27 mouse cellular contexts compared by ENCODE assay signal in the genomic region with DNA sequence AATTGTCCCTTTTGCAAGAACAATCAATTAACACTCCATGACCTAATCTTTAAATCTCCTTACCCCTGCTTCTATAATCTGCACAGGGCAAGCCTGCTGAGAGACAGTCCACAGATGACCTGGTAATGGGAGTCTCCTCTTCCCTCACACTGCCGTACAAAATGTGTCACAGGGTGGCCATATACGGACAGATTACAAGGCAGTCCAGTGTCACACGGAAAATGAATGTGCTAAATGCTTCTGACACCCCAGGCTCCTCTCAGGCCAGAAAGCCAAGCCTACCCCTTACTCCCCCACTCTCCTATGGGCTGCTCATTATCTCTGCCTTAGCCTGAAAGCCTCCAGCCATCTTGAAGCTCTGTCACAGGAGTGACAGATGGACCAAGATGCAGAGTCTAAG. TPM values are rescaled to one million over a fixed set of nuclear protein-coding genes. Genes with fewer than 3 reads are reported as not detected.
DNase-seq lines count a peak whose midpoint lies in the region; ATAC-seq and TF ChIP-seq lines count a peak whose summit lies in the region.
"Had no signal": no experiment of that assay in that cellular context is flagged by ENCODE, and none has a peak within 500 bp of the region (broad histone marks: within the 10 kb centered on the region; RNA-seq: fewer than 3 reads in every experiment).

No protein-coding gene starts in this region.

- no peak overlapping the region for H3K4me2 ChIP-seq in hindbrain, embryonic 16.5 days (ENCODE audit: low read length)
- no peak overlapping the region for H3K4me2 ChIP-seq in midbrain, embryonic 12.5 days (replicated peaks)
- H3K4me2 ChIP-seq in midbrain, postnatal 0 days (ENCODE audit: low read depth, low read length, poor library complexity, severe bottlenecking), result no peak overlapping the region
- H3K4me2 ChIP-seq: heart, embryonic 13.5 days; hindbrain, embryonic 15.5 days; kidney, embryonic 15.5 days; liver, embryonic 12.5 days; neural tube, embryonic 15.5 days had no signal

- no peak overlapping the region for H3K4me3 ChIP-seq in hindbrain, embryonic 10.5 days
- no peak overlapping the region for H3K4me3 ChIP-seq in hindbrain, embryonic 16.5 days (ENCODE audit: low read length)
- no peak overlapping the region for H3K4me3 ChIP-seq in midbrain, embryonic 12.5 days
- no peak overlapping the region for H3K4me3 ChIP-seq in midbrain, postnatal 0 days (ENCODE audit: low read depth, low read length)
- H3K4me3 ChIP-seq: erythroblast, embryonic 14.5 days; heart, embryonic 13.5 days; hindbrain, embryonic 15.5 days; kidney, embryonic 15.5 days; layer of hippocampus, adult 2 months; liver, embryonic 12.5 days; megakaryocyte, embryonic 14.5 days; neural tube, embryonic 15.5 days had no signal

- H3K27ac ChIP-seq in hindbrain, embryonic 10.5 days, result peak overlapping the region; percentile 50; the same call in 1 of the 2 replicates
- no peak overlapping the region for H3K27ac ChIP-seq in hindbrain, embryonic 16.5 days (ENCODE audit: low read depth, low read length)
- H3K27ac ChIP-seq in midbrain, embryonic 12.5 days (replicated peaks), result no peak overlapping the region; the same call in 1 of the 2 replicates
- H3K27ac ChIP-seq in midbrain, postnatal 0 days (ENCODE audit: low read depth, low read length), result no peak overlapping the region
- H3K27ac ChIP-seq: heart, embryonic 13.5 days; hindbrain, embryonic 15.5 days; kidney, embryonic 15.5 days; layer of hippocampus, adult 2 months; liver, embryonic 12.5 days; neural tube, embryonic 15.5 days had no signal

- no peak overlapping the region for H3K9ac ChIP-seq in hindbrain, embryonic 16.5 days (ENCODE audit: low read depth, low read length)
- H3K9ac ChIP-seq in midbrain, embryonic 12.5 days (replicated peaks), result no peak overlapping the region
- H3K9ac ChIP-seq in midbrain, postnatal 0 days (replicated peaks; ENCODE audit: low read length, poor library complexity, severe bottlenecking), result no peak overlapping the region
- H3K9ac ChIP-seq: heart, embryonic 13.5 days; hindbrain, embryonic 15.5 days; kidney, embryonic 15.5 days; liver, embryonic 12.5 days; liver, postnatal 0 days; neural tube, embryonic 15.5 days had no signal

- 0 out of 2 replicates have a peak, but pooled peaks cover 5% of the 10 kb centered on the region for H3K27me3 ChIP-seq in hindbrain, embryonic 10.5 days (ENCODE audit: insufficient read depth, poor library complexity, severe bottlenecking)
- H3K27me3 ChIP-seq in hindbrain, embryonic 16.5 days (replicated peaks; ENCODE audit: control insufficient read depth, insufficient read depth, low read length), result no peaks in the 10 kb centered on the region
- peaks cover 9% of the 10 kb centered on the region; the same call in 1 of the 2 replicates for H3K27me3 ChIP-seq in midbrain, embryonic 12.5 days
- H3K27me3 ChIP-seq in midbrain, postnatal 0 days (ENCODE audit: insufficient read depth, low read length), result no peaks in the 10 kb centered on the region
- H3K27me3 ChIP-seq: hindbrain, embryonic 15.5 days; neural tube, embryonic 15.5 days had no signal

- no peaks in the 10 kb centered on the region for H3K9me3 ChIP-seq in hindbrain, embryonic 10.5 days
- H3K9me3 ChIP-seq in hindbrain, embryonic 16.5 days (ENCODE audit: control insufficient read depth, low read length), result no peaks in the 10 kb centered on the region
- H3K9me3 ChIP-seq in midbrain, embryonic 12.5 days, result no peaks in the 10 kb centered on the region
- no peaks in the 10 kb centered on the region for H3K9me3 ChIP-seq in midbrain, postnatal 0 days (ENCODE audit: low read length)
- H3K9me3 ChIP-seq: heart, embryonic 13.5 days; hindbrain, embryonic 15.5 days; kidney, embryonic 15.5 days; liver, embryonic 12.5 days; neural tube, embryonic 15.5 days had no signal

- H3K36me3 ChIP-seq in hindbrain, embryonic 10.5 days, result no peaks in the 10 kb centered on the region
- no peaks in the 10 kb centered on the region for H3K36me3 ChIP-seq in hindbrain, embryonic 16.5 days (ENCODE audit: control insufficient read depth, insufficient read depth, low read length)
- H3K36me3 ChIP-seq in midbrain, embryonic 12.5 days, result no peaks in the 10 kb centered on the region
- H3K36me3 ChIP-seq in midbrain, postnatal 0 days (ENCODE audit: insufficient read depth, low read length), result no peaks in the 10 kb centered on the region
- H3K36me3 ChIP-seq: heart, embryonic 13.5 days; hindbrain, embryonic 15.5 days; kidney, embryonic 15.5 days; liver, embryonic 12.5 days; neural tube, embryonic 15.5 days had no signal

- peaks cover 72% of the 10 kb centered on the region for H3K4me1 ChIP-seq in hindbrain, embryonic 10.5 days (replicated peaks)
- peaks cover 7% of the 10 kb centered on the region for H3K4me1 ChIP-seq in hindbrain, embryonic 16.5 days (ENCODE audit: control insufficient read depth, insufficient read depth, low read depth, low read length)
- peaks cover 45% of the 10 kb centered on the region for H3K4me1 ChIP-seq in midbrain, embryonic 12.5 days
- peaks cover 4% of the 10 kb centered on the region; the same call in 1 of the 2 replicates for H3K4me1 ChIP-seq in midbrain, postnatal 0 days (ENCODE audit: insufficient read depth, low read length)
- H3K4me1 ChIP-seq: liver, embryonic 12.5 days had no signal

- no peak for DNase-seq in hindbrain, embryonic 10.5 days (ENCODE audit: low spot score)
- peak; percentile 32 for DNase-seq in midbrain, postnatal 0 days (ENCODE audit: low spot score)
- DNase-seq in cerebellum, adult 9-11 months, result no peak
- DNase-seq in adrenal gland, adult (ENCODE audit: inconsistent age in 2 of 2, low spot score in 1 of 2), result no peak
- DNase-seq: adrenal gland, adult 8-10 months; B cell, adult 2 months; cerebellum, adult 9-10 months; gastrocnemius, postnatal 14 days; heart, postnatal 10 days; kidney, adult 18-20 months; kidney, postnatal 25 days; left cerebral cortex, postnatal 4 days; liver, postnatal 0 days; lung, postnatal 4 days; thymus, adult 2 months; thymus, postnatal 36 days had no signal

- 39% methylated on average over 3 of the region's 3 CpGs for WGBS in hindbrain, embryonic 10.5 days
- WGBS in hindbrain, embryonic 16.5 days, result 35% methylated on average over 3 of the region's 3 CpGs
- WGBS in midbrain, embryonic 12.5 days, result 4% methylated on average over 3 of the region's 3 CpGs
- WGBS in midbrain, postnatal 0 days, result 21% methylated on average over 3 of the region's 3 CpGs

- TF ChIP-seq CTCF in midbrain, postnatal 0 days (IDR thresholded peaks at IDR 0.05), result no peak

- ATAC-seq in hindbrain, embryonic 16.5 days, result no peak
- peak; percentile 17; the same call in 1 of the 2 replicates for ATAC-seq in midbrain, embryonic 12.5 days (ENCODE audit: low FRiP score, low read depth)
- ATAC-seq in midbrain, postnatal 0 days (ENCODE audit: low FRiP score), result no peak
- ATAC-seq: activated CD4-positive, CD25-positive, alpha-beta regulatory T cell, adult 4 months; liver, embryonic 12.5 days; liver, postnatal 0 days had no signal

RNA-seq across cellular contexts. Expression of gene Bcat1, which starts 25.1 kb away (rescaled TPM):
- 123 and 134 TPM in 2 replicates for polyA plus RNA-seq in hindbrain, embryonic 10.5 days (2016; fragmentation: Nextera tagmentation; extraction: Ambion mirVana)
- polyA plus RNA-seq in hindbrain, embryonic 16.5 days (2015; fragmentation: Nextera tagmentation; extraction: Ambion mirVana), result 110 and 116 TPM in 2 replicates
- polyA plus RNA-seq in midbrain, embryonic 12.5 days (2016; fragmentation: Nextera tagmentation; extraction: Ambion mirVana), result 105 and 107 TPM in 2 replicates
- total RNA-seq in midbrain, postnatal 0 days (2014; rRNA removed), result 94.2 and 96.8 TPM in 2 replicates
- polyA plus RNA-seq in midbrain, postnatal 0 days (2015; fragmentation: Nextera tagmentation; extraction: Ambion mirVana), result 57.0 and 63.5 TPM in 2 replicates
- polyA plus RNA-seq: erythroblast, embryonic 14.5 days had no signal
